Mouse (Mus musculus): ENCODE measurements around the gene Pbx3. TPM values are rescaled to one million over a fixed set of nuclear protein-coding genes. Genes with fewer than 3 reads are reported as not detected.

Pbx3 gene
- total and polyA plus RNA-seq, 2 experiments from 2014 or later = 62.3 to 105 TPM

GRCm38 (mm10) chr2:34289726-34290125 lies 83.2 kb downstream of the Pbx3 start:
- TF ChIP-seq CTCF (IDR thresholded peaks at IDR 0.05) = no peak
- H3K36me3 ChIP-seq (ENCODE audit: insufficient read depth, low read length) = no peaks in the 10 kb centered on the region
- H3K9ac ChIP-seq (replicated peaks; ENCODE audit: low read length, poor library complexity, severe bottlenecking) = no peak overlapping the region
- ATAC-seq (ENCODE audit: low FRiP score) (no peak), DNase-seq (ENCODE audit: low spot score) (no peak)
- H3K4me3 ChIP-seq (ENCODE audit: low read depth, low read length) = no peak overlapping the region
- no peaks in the 10 kb centered on the region for H3K27me3 ChIP-seq (ENCODE audit: insufficient read depth, low read length)
- H3K9me3 ChIP-seq (ENCODE audit: low read length) = no peaks in the 10 kb centered on the region
- 0 out of 2 replicates have a peak, but pooled peaks cover 3% of the 10 kb centered on the region for H3K4me1 ChIP-seq (ENCODE audit: insufficient read depth, low read length)
- H3K27ac ChIP-seq (ENCODE audit: low read depth, low read length) = no peak overlapping the region
- H3K4me2 ChIP-seq (ENCODE audit: low read depth, low read length, poor library complexity, severe bottlenecking) = no peak overlapping the region
- 85% methylated on average over 1 of the region's 1 CpGs for WGBS

- peaks cover 3% of the 10 kb centered on the region; the same call in 1 of the 2 replicates for H3K4me1 ChIP-seq (ENCODE audit: insufficient read depth, low read length)
- ATAC-seq (ENCODE audit: low FRiP score) = no peak
- 79% methylated on average over 2 of the region's 2 CpGs for WGBS
- H3K27me3 ChIP-seq (ENCODE audit: insufficient read depth, low read length) = no peaks in the 10 kb centered on the region
- H3K9ac ChIP-seq (replicated peaks; ENCODE audit: low read length, poor library complexity, severe bottlenecking) = no peak overlapping the region
- no peak overlapping the region for H3K27ac ChIP-seq (ENCODE audit: low read depth, low read length)
- no peaks in the 10 kb centered on the region for H3K9me3 ChIP-seq (ENCODE audit: low read length)
- no peak for DNase-seq (ENCODE audit: low spot score)
- TF ChIP-seq CTCF (IDR thresholded peaks at IDR 0.05) = no peak
- no peak overlapping the region for H3K4me3 ChIP-seq (ENCODE audit: low read depth, low read length)
- no peaks in the 10 kb centered on the region for H3K36me3 ChIP-seq (ENCODE audit: insufficient read depth, low read length)
- H3K4me2 ChIP-seq (ENCODE audit: low read depth, low read length, poor library complexity, severe bottlenecking) = no peak overlapping the region
Observed at GRCm38 (mm10) chr2:34284239-34284638, 88.7 kb downstream of the Pbx3 start.

- TF ChIP-seq CTCF (IDR thresholded peaks at IDR 0.05) = no peak
- no peak overlapping the region for H3K4me3 ChIP-seq (ENCODE audit: low read depth, low read length)
- no peaks in the 10 kb centered on the region for H3K36me3 ChIP-seq (ENCODE audit: insufficient read depth, low read length)
- ATAC-seq (ENCODE audit: low FRiP score) = no peak
- no peak for DNase-seq (ENCODE audit: low spot score)
- 40% methylated on average over 3 of the region's 3 CpGs for WGBS
- H3K9me3 ChIP-seq (ENCODE audit: low read length) = no peaks in the 10 kb centered on the region
- no peak overlapping the region for H3K9ac ChIP-seq (replicated peaks; ENCODE audit: low read length, poor library complexity, severe bottlenecking)
- no peaks in the 10 kb centered on the region for H3K27me3 ChIP-seq (ENCODE audit: insufficient read depth, low read length)
- no peaks in the 10 kb centered on the region; the same call in 1 of the 2 replicates for H3K4me1 ChIP-seq (ENCODE audit: insufficient read depth, low read length)
- no peak overlapping the region for H3K4me2 ChIP-seq (ENCODE audit: low read depth, low read length, poor library complexity, severe bottlenecking)
- H3K27ac ChIP-seq (ENCODE audit: low read depth, low read length) = no peak overlapping the region
Observed at GRCm38 (mm10) chr2:34280996-34281395, 91.9 kb downstream of the Pbx3 start.

GRCm38 (mm10) chr2:34279726-34280125 lies 93.2 kb downstream of the Pbx3 start:
- Histone ChIP-seq H3K27me3 (ENCODE audit: insufficient read depth, low read length) (no peaks in the 10 kb centered on the region), H3K9me3 (ENCODE audit: low read length) (no peaks in the 10 kb centered on the region), H3K4me2 (ENCODE audit: low read depth, low read length, poor library complexity, severe bottlenecking) (0 out of 2 replicates have a peak overlapping the region, but pooled peaks have one; percentile 12), H3K9ac (replicated peaks; ENCODE audit: low read length, poor library complexity, severe bottlenecking) (no peak overlapping the region), H3K4me3 (ENCODE audit: low read depth, low read length) (no peak overlapping the region), H3K27ac (ENCODE audit: low read depth, low read length) (no peak overlapping the region), H3K4me1 (ENCODE audit: insufficient read depth, low read length) (peaks cover 4% of the 10 kb centered on the region; the same call in 1 of the 2 replicates), H3K36me3 (ENCODE audit: insufficient read depth, low read length) (no peaks in the 10 kb centered on the region)
- no peak for TF ChIP-seq CTCF (IDR thresholded peaks at IDR 0.05)
- DNase-seq (ENCODE audit: low spot score) = peak; percentile 73
- ATAC-seq (ENCODE audit: low FRiP score) = no peak
- WGBS = 22% methylated on average over 6 of the region's 6 CpGs

- Histone ChIP-seq H3K9ac (replicated peaks; ENCODE audit: low read length, poor library complexity, severe bottlenecking) (no peak overlapping the region), H3K4me2 (ENCODE audit: low read depth, low read length, poor library complexity, severe bottlenecking) (no peak overlapping the region), H3K4me1 (ENCODE audit: insufficient read depth, low read length) (peaks cover 4% of the 10 kb centered on the region; the same call in 1 of the 2 replicates), H3K27me3 (ENCODE audit: insufficient read depth, low read length) (no peaks in the 10 kb centered on the region), H3K4me3 (ENCODE audit: low read depth, low read length) (no peak overlapping the region), H3K36me3 (ENCODE audit: insufficient read depth, low read length) (no peaks in the 10 kb centered on the region), H3K9me3 (ENCODE audit: low read length) (no peaks in the 10 kb centered on the region), H3K27ac (ENCODE audit: low read depth, low read length) (no peak overlapping the region)
- WGBS = 55% methylated on average over 10 of the region's 10 CpGs
- DNase-seq (ENCODE audit: low spot score) = peak; percentile 28
- no peak for ATAC-seq (ENCODE audit: low FRiP score)
- TF ChIP-seq CTCF (IDR thresholded peaks at IDR 0.05) = no peak
Observed at GRCm38 (mm10) chr2:34275630-34276193, 97.2 kb downstream of the Pbx3 start.

GRCm38 (mm10) chr2:34262046-34262445 lies 110.9 kb downstream of the Pbx3 start:
- no peak overlapping the region for H3K9ac ChIP-seq (replicated peaks; ENCODE audit: low read length, poor library complexity, severe bottlenecking)
- DNase-seq (ENCODE audit: low spot score) = no peak
- peaks cover 4% of the 10 kb centered on the region; the same call in 1 of the 2 replicates for H3K4me1 ChIP-seq (ENCODE audit: insufficient read depth, low read length)
- H3K27me3 ChIP-seq (ENCODE audit: insufficient read depth, low read length) = no peaks in the 10 kb centered on the region
- H3K27ac ChIP-seq (ENCODE audit: low read depth, low read length) = no peak overlapping the region
- H3K4me2 ChIP-seq (ENCODE audit: low read depth, low read length, poor library complexity, severe bottlenecking) = no peak overlapping the region
- no peak for ATAC-seq (ENCODE audit: low FRiP score)
- H3K4me3 ChIP-seq (ENCODE audit: low read depth, low read length) = no peak overlapping the region
- no peaks in the 10 kb centered on the region for H3K36me3 ChIP-seq (ENCODE audit: insufficient read depth, low read length)
- H3K9me3 ChIP-seq (ENCODE audit: low read length) = no peaks in the 10 kb centered on the region
- no peak for TF ChIP-seq CTCF (IDR thresholded peaks at IDR 0.05)
